Mouse (Mus musculus) intestine, postnatal 0 days (tissue): ENCODE measurements around the gene Gas2. TPM values are rescaled to one million over a fixed set of nuclear protein-coding genes. Genes with fewer than 3 reads are reported as not detected.

Experiments
- ATAC-seq: fragments of 200-750 bp; cut with Nextera tagmentation; 2 replicates; pipeline ENCODE4 v1.8.0; 2017; ENCODE audit warnings: mild to moderate bottlenecking, moderate TSS enrichment, moderate library complexity
- H3K27ac ChIP-seq: fragments of 300-500 bp; sonication (generic); 2 replicates; pipeline ENCODE4 v1.5.1; 2014; ENCODE audit warnings: mild to moderate bottlenecking, low read depth, low read length, moderate library complexity
- H3K27me3 ChIP-seq: fragments of 300-500 bp; sonication (generic); replicated peaks from 2 replicates; pipeline ENCODE4 v1.6.1; 2014; ENCODE audit warnings: low read length, mixed read lengths; ENCODE audit not compliant: control insufficient read depth, insufficient read depth
- H3K36me3 ChIP-seq: fragments of 300-500 bp; sonication (generic); 2 replicates; pipeline ENCODE4 v1.6.1; 2014; ENCODE audit warnings: mild to moderate bottlenecking, moderate library complexity; ENCODE audit not compliant: control insufficient read depth, insufficient read depth
- H3K4me1 ChIP-seq: fragments of 300-500 bp; sonication (generic); replicated peaks from 2 replicates; pipeline ENCODE4 v1.6.1; 2014; ENCODE audit warnings: antibody characterized with exemption, low read length, mixed read lengths; ENCODE audit not compliant: control insufficient read depth, insufficient read depth
- H3K4me2 ChIP-seq: fragments of 300-500 bp; sonication (generic); replicated peaks from 2 replicates; pipeline ENCODE4 v1.6.1; 2014; ENCODE audit warnings: low read depth, mild to moderate bottlenecking, moderate library complexity
- H3K4me3 ChIP-seq: fragments of 300-500 bp; sonication (generic); 2 replicates; pipeline ENCODE4 v1.5.1; 2014; ENCODE audit warnings: low read depth, low read length
- H3K9ac ChIP-seq: fragments of 300-500 bp; sonication (generic); 2 replicates; pipeline ENCODE4 v1.6.1; 2014; ENCODE audit warnings: mild to moderate bottlenecking, low read depth, low read length
- H3K9me3 ChIP-seq: fragments of 300-500 bp; sonication (generic); 2 replicates; pipeline ENCODE4 v1.6.1; 2016; ENCODE audit warnings: mixed run types; ENCODE audit not compliant: control insufficient read depth
- CTCF ChIP-seq: sonication (generic); IDR thresholded peaks from 2 replicates; pipeline ENCODE4 v1.5.1; 2016; ENCODE audit warnings: low read depth, mild to moderate bottlenecking, control low read depth, antibody characterized with exemption, moderate library complexity
- WGBS: fragments of 180-500 bp; shearing (Covaris S2); extraction: QIAGEN DNeasy Blood & Tissue Kit; methylation state at CpG from one replicate; pipeline ENCODE4 v1.1.7; 2014; 5-methylcytosine and 5-hydroxymethylcytosine counted together
- polyA plus RNA-seq: library from polyadenylated mRNA; unstranded; fragments of >200 nt; fragmentation: Nextera tagmentation; extraction: Ambion mirVana; gene quantifications from 2 replicates; pipeline ENCODE4 v1.2.1, GENCODE M21; 2015

Gene Gas2
- polyA plus RNA-seq, 1 experiment from 2014 or later = 5.3 TPM

GRCm38 (mm10) chr7:51879136-51879723 lies 17.4 kb downstream of the Gas2 start:
- peak; percentile 43; the same call in 1 of the 2 replicates for ATAC-seq
- peak overlapping the region; percentile 65 for H3K4me2 ChIP-seq
- 0 out of 2 replicates have a peak overlapping the region, but pooled peaks have one; percentile 11 for H3K27ac ChIP-seq
- H3K9ac ChIP-seq = 0 out of 2 replicates have a peak overlapping the region, but pooled peaks have one; percentile 8
- no peak for TF ChIP-seq CTCF
- no peaks in the 10 kb centered on the region for H3K36me3 ChIP-seq
- H3K27me3 ChIP-seq = no peaks in the 10 kb centered on the region
- H3K4me1 ChIP-seq = no peaks in the 10 kb centered on the region
- H3K9me3 ChIP-seq = no peaks in the 10 kb centered on the region
- peak overlapping the region; percentile 34 for H3K4me3 ChIP-seq
- 5% methylated on average over 17 of the region's 17 CpGs for WGBS

- TF ChIP-seq CTCF = no peak
- no peak overlapping the region for H3K4me3 ChIP-seq
- no peaks in the 10 kb centered on the region for H3K27me3 ChIP-seq
- H3K4me1 ChIP-seq = no peaks in the 10 kb centered on the region
- no peaks in the 10 kb centered on the region for H3K9me3 ChIP-seq
- no peak overlapping the region for H3K9ac ChIP-seq
- ATAC-seq = no peak
- 85% methylated on average over 4 of the region's 4 CpGs for WGBS
- no peak overlapping the region for H3K4me2 ChIP-seq
- H3K27ac ChIP-seq = no peak overlapping the region
- no peaks in the 10 kb centered on the region for H3K36me3 ChIP-seq
Measured at GRCm38 (mm10) chr7:51880121-51880520, 18.3 kb downstream of the Gas2 start.

- TF ChIP-seq CTCF = no peak
- Histone ChIP-seq H3K27me3 (no peaks in the 10 kb centered on the region), H3K36me3 (no peaks in the 10 kb centered on the region), H3K9ac (no peak overlapping the region), H3K4me2 (no peak overlapping the region), H3K27ac (no peak overlapping the region), H3K4me1 (no peaks in the 10 kb centered on the region), H3K4me3 (no peak overlapping the region), H3K9me3 (no peaks in the 10 kb centered on the region)
- ATAC-seq = no peak
- 82% methylated on average over 3 of the region's 3 CpGs for WGBS
Measured at GRCm38 (mm10) chr7:51885345-51885744, 23.5 kb downstream of the Gas2 start.

GRCm38 (mm10) chr7:51887678-51888567 lies 26.1 kb downstream of the Gas2 start:
- H3K27ac ChIP-seq = no peak overlapping the region
- no peak overlapping the region for H3K9ac ChIP-seq
- no peaks in the 10 kb centered on the region for H3K27me3 ChIP-seq
- ATAC-seq = peak; percentile 63
- no peak overlapping the region for H3K4me3 ChIP-seq
- WGBS = 50% methylated on average over 11 of the region's 11 CpGs
- TF ChIP-seq CTCF = no peak
- H3K4me1 ChIP-seq = no peaks in the 10 kb centered on the region
- H3K9me3 ChIP-seq = no peaks in the 10 kb centered on the region
- H3K4me2 ChIP-seq = peak overlapping the region; percentile 35; the same call in 1 of the 2 replicates
- H3K36me3 ChIP-seq = no peaks in the 10 kb centered on the region

- Histone ChIP-seq H3K27me3 (no peaks in the 10 kb centered on the region), H3K4me1 (no peaks in the 10 kb centered on the region), H3K4me3 (no peak overlapping the region), H3K9ac (no peak overlapping the region), H3K27ac (no peak overlapping the region), H3K9me3 (no peaks in the 10 kb centered on the region), H3K36me3 (no peaks in the 10 kb centered on the region), H3K4me2 (no peak overlapping the region)
- no peak for TF ChIP-seq CTCF
- no peak for ATAC-seq
- WGBS = 86% methylated on average over 7 of the region's 7 CpGs
Measured at GRCm38 (mm10) chr7:51889601-51890000, 27.8 kb downstream of the Gas2 start.

GRCm38 (mm10) chr7:51892224-51892965 lies 30.6 kb downstream of the Gas2 start:
- no peaks in the 10 kb centered on the region for H3K4me1 ChIP-seq
- H3K27me3 ChIP-seq = no peaks in the 10 kb centered on the region
- no peak for TF ChIP-seq CTCF
- H3K4me2 ChIP-seq = no peak overlapping the region
- H3K36me3 ChIP-seq = no peaks in the 10 kb centered on the region
- no peak overlapping the region for H3K9ac ChIP-seq
- H3K4me3 ChIP-seq = no peak overlapping the region
- no peak for ATAC-seq
- WGBS = 88% methylated on average over 1 of the region's 1 CpGs
- H3K9me3 ChIP-seq = no peaks in the 10 kb centered on the region
- no peak overlapping the region for H3K27ac ChIP-seq
